Mouse (Mus musculus) cerebellum, adult 9-10 months (tissue): ENCODE measurements around the gene Foxl1.
"Not testable (repeated sequence)": the region's sequence is repeated elsewhere in the genome, so short reads cannot be mapped to it uniquely, and the experiment has no call there.

Experiments used
- DNase-seq: peaks from one replicate; pipeline ENCODE4 v3.0.0; 2022

Gene Foxl1

DNA sequence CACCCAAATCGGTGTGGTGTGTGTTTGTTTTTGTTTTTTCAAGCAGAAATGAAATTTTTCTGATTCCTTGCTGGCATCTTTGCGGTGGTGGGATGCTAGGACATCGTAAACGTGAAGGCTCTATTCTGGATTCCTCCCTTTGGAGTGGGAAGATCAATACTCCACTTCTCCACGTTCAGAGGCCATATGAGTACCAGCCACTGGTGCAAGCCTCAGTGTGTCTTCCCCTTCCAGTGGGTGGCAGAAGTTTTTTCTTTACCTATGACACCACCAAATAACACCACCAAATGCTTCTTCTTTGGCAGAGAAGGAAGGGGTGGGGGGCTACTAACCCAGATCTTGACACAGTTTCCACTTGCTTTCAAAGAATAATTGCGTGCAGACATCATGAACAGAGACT lies 1.5 kb upstream of the Foxl1 start:
- no peak for DNase-seq

DNA sequence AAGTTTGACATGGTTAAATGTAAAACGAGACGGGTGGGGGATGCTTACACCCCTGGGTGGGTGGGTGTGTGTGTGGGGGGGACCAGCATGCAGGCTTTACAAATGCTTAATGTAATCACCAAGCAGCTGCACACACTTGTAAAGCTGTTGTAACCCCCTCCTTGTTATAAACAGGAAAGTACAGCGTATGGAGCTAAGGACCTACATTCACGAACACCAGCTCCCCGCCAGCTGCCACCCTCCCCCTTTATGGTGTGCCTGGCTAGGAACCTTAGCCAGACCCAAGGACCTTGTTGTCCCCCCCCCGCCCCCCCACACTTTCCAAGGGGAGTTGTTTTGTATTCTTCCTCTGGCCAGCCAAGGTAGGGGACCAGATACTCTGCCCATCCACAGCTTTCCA lies 1.0 kb upstream of the Foxl1 start:
- DNase-seq: no peak

DNA sequence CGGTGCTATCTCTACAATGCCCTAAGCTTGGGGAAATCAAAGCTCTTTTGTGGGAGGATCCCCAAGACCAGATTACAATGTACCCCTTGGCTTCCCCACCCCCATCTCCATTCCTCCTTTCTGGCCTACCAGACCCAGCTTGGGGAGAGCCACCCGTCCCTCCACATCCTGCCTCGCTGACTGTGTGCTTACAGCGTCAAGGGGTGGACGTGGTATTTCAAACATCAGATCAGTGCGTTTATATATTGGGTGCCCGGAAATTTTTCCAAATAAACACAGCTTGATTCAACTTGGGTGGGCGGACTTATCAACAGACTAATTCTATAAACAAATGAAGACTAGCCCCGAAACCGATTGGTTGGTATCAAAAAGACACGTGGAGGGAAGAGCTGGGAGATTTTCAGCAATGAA lies 444 bp upstream of the Foxl1 start:
- no peak for DNase-seq

DNA sequence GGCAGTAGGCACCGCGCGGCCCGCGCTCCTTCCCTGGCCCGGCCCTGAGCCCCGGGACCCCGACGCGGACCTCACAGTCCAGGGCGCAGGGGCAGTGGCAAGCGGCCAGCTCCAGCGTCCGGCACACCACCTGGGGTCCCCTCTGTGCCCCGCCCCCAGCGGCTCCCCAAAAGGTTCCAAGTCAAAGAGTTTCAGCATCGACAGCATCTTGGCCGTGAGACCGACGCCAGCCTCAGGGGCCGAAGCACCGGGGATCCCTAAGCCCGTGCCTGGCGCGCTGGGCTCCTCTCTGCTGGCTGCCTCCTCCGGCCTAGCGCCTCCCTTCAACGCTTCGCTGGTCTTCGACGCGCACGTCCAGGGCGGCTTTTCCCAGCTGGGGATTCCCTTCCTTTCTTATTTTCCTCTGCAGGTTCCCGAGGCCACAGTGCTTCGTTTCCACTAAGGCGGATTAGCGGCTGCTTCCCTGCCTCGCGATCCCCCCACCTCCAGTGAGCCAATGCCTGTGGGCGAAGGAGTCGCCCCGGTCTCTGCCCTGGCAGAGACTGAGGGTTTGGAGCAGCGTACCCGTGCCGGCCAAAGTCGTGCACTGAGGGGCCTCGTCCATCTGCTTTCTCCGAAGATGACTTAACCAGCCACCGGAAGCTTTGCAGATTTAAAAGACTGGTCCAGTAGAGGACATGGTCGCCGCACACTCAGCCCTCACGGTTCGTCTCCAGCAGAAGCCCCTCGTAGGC lies 958 bp downstream of the Foxl1 start:
- DNase-seq: no peak

DNA sequence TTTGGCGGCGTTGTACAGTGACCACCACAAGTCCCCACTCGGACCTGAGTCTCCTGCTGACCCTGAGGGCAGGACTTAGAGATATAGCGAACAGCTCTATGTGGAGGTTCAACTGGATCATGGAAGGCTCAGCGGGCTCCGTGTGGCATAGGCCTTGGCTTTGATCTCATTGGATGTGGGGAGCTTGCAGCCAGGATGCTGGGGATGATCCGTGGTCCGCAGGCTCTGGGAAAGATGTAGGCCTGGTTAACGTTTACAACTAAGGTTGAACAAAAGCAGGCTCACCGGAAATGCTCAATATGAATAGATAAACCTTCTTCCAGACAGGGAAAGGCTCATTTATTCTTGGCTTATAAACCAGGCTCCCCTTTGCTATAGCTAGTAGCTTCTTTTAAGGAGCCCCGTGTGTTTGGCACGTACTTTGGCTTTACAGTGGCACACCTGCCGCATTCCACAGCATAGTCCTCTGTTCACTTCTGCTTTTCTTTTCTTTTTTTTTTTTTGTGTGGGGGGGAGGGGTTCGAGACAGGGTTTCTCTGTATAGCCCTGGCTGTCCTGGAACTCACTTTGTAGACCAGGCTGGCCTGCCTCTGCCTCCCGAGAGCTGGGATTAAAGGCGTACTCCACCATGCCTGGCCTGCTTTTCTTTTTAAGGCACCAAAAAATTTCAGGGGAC lies 1.7 kb downstream of the Foxl1 start:
- DNase-seq: no peak

DNA sequence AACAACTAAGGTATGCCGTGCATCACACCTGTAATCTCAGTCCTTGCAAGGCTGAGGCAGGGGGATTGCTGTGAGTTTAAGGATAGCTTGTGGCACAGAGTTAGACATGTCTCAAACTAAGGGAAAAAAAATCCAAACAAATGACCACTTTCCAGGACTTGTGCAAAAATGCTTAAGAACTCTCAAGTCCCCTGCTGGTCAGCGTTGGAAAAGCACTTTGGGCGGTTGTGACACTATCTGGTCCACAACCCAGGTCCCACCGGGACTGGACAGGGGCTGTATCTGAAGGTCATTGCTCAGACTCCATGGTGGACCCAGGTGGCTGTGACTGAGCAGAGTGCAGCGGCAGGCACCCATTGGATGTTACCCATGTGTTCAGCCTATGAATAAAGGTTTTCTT lies 2.8 kb downstream of the Foxl1 start:
- no peak for DNase-seq

DNA sequence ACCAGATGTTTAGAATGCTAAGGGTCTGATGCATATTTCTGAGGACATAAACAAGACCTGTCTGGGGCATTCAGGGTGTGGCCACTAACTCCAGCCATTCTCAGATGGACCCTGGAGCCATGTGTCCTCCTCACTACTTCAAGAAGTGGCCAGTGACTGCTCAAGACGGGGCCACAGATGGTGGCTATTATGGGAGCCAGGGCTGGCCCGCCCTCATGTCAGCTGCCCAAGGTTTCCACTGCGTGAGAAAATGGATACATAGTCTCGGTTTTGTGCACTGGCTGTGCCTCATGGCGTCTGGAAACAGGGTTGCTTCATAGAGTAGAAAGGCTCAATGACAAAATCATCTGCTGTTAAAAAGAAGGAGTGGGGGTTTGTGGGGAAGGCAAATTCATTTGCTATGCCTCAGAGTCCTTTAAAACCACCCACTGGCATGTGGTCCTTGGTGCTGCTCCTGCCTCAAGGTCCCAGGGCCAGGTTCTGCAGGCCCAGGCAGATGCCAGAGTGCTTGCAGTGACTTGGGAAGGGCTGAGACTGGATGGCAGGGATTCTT lies 5.3 kb downstream of the Foxl1 start:
- no peak for DNase-seq

DNA sequence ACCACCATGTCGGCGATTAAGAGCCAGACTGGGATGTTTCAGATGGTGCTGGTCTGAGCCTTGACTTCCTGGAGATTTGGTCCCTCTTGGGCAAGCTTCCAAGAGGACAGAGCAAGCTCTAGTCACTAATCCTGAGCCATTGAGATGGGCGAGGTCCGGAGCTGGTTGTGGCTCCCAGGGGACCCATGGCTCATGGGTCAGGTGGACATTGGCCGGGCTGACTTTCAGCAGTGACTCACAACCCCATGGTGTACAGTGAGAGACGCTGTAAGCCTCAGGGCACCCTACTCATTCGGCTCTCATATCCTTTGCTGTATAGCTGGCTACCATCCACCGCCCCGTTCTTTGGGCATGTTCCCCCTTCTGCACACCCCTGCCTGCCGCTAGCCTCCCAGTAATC lies 6.4 kb downstream of the Foxl1 start:
- DNase-seq: no peak

DNA sequence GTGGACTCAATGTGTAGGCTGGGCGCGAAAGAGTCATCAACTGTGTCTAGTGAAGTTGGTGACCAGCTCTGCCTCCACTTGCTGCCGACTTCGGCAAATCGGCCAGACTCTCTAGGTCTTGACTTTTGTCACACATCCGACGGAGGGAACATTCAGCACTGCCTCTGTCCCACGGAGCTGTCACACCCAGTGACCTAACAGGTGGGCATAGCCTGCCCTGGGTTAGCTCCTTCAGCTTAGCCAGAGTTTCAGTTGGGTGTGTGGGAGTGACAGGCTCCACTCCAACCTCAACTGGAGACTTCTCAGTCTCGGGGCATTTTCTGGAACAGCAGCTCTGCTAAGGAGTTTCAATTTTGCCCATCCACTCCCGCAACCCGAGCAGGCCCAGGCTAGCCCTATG lies 6.8 kb downstream of the Foxl1 start:
- no peak for DNase-seq

DNA sequence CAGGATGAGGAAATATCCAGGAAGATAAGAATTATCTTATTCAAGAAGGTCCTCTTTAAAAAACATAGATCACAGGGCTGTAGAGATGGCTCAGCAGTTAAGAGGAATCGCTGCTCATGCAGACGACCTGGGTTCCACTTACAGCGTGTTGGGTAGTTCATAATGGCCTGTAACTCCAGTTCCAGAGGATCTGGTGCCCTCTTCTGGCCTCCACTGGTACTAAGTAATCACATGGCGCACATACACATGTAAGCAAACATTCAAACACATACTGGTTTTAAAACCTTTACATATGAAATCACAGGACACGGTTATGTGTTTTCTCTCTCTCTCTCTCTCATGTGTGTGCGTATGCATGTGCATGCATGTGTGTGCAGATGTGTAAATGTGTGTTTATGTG lies 9.1 kb downstream of the Foxl1 start:
- no peak for DNase-seq

DNA sequence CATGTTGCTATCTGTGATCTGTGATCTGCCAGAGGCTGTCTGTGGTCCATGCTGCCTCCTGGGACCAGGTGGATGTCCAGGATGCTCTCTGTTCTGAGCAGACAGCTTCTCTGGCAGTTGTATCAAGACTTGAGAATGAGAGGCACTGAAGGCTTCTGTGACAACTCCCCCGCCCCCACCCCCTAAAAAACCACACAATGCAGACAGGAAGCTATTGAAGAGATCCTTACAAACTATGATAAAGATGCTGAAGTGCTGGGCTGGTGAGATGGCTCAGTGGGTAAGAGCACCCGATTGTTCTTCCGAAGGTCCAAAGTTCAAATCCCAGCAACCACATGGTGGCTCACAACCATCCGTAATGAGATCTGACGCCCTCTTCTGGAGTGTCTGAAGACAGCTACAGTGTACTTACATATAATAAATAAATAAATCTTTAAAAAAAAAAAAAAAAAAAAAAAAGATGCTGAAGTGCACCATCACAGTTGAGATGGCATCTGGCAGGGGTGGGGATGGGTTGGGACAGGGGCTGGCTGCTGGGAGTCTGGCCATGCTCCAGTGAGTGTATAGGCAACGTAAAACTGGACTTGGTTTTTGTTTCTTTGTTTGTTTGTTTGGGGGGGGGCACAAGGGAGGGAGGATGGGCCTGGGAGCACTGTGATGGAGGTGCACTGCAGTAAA lies 17.9 kb downstream of the Foxl1 start:
- DNase-seq: not testable (repeated sequence)

DNA sequence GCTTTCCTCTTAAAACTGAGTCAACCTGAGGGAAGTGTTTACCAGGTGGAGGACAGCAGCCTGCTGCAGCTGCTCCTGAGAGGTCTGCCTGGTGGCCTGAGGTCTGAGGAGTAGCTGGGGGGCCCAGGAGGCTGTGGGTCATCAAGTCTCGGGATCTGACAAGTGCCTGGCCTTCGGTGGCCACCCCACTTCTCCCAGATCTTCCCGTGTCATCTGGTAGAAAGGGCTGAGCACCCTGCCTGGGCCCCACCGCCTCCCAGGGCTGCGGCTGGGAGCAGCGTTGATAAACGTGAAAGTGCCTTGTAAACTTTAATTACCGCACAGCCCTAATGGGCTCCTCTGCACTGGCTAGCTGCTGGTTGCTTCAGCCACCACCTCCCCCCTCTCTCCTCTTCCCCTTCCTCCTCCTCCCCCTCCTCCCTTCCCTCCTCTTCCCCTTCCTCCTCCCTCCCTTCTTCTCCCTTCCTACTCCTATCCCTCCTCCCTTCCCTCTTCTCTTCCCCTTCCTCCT lies 20.9 kb downstream of the Foxl1 start:
- DNase-seq: no peak

DNA sequence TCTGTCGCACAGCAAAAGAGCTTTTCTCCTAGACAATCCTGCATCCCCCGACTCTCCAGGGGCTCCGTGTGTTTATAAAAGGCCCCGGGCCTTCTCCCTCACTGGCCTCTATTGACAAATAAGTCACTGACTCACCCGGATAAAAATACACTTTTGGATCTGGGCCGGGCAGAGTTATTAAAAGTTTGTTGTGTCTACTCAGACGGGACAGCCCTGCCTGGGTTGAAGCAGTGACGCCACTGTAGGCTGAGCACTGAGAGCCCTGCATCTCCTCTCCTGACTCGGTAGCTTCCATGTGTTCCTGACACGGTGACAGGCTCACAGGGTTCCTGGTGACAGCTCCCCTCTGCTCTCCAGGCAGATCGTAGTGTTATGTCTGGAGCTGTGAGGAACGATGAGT lies 24.7 kb downstream of the Foxl1 start:
- no peak for DNase-seq

DNA sequence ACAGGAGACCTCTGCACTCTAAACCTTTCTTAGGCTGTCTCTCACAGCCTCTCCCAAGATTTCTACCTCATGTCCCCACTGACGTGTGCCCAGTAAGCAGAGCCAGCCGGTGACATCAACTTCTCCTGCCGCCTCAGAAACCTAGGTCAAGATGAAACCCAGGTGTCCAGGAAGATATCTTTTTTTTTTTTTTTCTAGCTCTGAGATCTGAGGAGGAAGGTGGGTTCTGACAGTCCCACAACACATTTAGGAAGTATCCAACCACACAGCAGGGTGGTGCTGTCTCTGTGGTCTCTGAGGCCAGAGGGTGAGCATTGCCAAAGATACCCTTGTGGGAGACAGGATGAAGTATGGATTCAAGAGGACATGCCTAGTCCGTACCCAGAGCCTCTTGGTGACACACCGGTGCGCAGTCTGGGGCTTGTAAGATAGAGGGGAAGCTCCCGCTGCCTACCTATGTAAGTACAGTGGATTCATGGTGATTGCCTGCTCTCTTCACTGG lies 29.3 kb downstream of the Foxl1 start:
- DNase-seq: no peak

DNA sequence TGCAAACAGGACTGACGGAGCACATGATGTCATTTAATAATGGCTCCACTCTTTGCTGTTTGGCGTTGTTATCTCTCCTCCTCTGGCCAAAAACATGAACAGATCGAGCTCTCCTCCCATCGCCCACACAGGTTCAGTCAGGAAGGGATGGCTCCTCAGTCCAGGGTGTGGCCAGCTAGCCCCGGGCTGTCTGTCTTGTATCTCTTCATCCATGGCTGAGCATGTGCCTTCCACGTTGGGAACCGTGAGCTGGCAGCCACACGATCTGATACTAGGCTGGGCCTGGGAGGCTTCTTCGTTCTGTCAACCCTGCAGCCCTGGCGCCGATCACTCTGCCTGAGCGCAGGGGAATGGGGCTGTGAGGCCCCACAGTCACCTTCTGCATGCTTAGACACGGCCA lies 31.1 kb downstream of the Foxl1 start:
- no peak for DNase-seq

DNA sequence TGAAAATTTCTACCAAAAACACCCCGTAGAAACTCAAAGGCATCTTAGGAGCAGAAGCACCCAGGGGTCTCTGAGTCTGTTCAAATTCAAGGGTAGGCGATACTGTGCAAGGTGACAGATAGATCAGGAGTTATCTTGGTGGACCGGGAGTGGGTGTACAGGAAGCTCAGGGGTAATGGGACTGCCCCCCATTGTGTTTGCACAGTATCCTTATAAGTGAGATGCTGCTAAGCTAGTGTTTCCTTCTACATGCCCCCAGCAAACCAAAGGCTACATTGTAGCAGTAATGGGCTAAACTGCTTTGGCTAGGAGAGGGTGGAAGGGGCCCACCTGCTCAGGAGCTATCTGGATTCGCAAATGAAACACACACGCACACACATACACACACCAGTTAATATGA lies 33.7 kb downstream of the Foxl1 start:
- DNase-seq: no peak

DNA sequence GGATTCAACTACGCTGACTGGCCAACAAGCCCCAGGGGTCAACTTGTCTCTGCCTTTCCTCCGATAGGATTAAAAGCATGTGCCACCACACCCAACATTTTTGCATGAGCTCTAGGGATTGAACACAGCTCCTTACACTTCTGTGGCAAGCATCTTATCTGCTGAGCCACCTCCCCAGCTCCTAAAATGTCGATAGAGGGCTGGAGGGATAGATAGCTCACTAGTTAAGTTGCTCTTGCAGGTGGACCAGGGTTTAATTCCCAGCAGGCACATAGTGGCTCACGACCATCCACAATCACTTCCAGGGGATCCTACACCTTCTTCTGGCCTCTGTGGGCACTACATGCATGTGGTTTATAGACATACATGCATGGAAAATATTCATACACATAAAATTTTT lies 34.7 kb downstream of the Foxl1 start:
- no peak for DNase-seq

DNA sequence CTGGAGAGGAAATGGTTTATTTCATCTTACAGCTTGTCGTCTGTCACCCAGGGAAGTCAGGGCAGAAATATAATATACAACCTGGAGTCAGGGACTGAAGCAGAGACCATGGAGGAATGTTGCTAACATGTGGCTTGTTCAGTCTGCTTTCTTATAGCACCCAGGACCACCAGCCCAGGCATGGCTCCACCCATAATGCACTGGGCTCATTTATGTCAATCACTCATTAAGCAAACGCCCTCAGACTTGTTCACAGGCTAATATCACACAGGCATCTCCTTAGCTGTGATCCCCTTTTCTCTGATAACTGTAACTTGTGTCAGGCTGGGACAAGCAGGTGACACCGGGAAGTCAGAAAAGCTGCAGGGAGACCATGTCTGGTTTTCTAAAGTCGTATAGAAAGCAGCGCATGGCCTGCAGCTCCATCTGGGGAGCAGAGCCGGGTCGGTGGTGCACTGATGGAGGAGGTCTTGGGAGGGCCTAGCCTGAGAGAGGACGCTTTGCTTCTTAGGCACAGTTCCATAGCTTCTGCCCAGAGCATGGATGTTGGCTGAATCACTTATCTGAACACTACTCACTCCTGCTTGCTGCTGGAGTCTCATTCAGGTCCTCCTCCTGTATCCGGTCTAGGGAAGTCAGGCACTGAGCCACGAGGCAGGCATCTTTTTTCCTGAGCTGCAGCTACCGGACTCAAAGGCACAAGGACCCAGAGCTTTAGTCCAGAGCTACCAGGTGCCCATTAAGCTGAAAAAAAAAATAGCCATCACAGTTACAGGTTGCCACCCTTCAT lies 35.4 kb downstream of the Foxl1 start:
- no peak for DNase-seq

DNA sequence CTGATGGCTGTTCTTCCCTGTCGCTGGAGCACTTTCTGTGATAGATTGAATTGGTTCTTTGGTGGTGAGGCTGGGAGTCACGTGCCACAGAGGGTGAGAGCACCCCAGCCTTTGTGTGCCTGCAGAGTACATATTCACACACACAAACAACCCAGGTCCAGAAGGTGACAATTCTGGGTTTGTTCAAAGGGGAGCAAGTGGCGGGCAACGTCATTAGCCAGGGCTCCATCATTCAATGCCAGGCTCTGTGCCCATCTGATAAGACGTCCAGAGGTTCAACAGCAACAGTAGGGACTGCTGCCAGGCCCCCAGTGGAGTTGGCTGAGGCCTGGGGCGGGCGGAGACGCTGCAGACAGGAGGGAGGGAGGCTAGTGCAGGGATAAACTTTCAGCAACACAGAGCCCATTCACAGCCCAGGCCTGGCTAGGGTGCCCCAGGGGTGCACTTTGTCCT lies 36.3 kb downstream of the Foxl1 start:
- DNase-seq: no peak

DNA sequence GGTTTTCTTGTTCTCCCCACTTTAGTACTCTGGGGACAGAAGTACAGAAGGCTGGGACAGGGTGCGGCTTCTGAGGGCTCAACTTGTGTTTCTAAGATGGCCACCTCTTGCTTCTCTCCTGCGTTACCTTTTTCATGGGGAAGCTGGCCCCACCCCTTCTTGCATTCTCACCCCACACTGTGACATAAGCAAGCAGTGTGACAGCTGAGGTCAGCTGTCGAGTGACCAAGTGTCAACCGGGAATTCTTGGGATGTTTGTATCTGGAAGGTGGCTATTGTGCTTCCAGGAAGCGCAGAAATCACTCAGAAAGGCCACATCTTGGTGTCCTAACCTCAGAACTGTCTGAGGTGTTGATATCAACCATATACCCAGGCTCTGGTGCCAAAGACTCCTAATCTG lies 40.3 kb downstream of the Foxl1 start:
- no peak for DNase-seq

DNA sequence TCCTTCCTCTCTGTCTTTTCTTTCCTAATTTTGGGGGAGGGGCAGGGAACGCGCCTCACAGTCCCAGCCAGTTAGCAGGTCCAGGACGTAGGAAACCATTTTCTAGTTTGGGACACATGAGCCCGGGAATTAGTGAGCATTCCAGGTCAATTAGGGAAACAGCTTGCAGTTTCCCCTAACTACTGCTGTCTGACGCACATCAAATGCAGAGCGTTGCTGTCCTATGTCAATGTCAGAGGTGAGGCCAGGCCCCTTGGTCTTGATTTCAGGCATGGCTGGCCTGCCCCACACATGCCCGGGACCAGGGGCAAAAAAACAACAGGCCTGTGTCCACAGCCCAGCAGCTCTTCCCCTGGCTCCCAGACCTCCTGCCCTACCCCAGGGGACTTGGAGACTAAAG lies 42.4 kb downstream of the Foxl1 start:
- no peak for DNase-seq
